Mouse (Mus musculus): ENCODE measurements at regions not wholly inside any gene's neighbourhood (a gene's known extent, or its start where the extent isn't known, plus 50 kb on each side); places are given as distances from the start of the nearest gene placed in this dataset.

DNA sequence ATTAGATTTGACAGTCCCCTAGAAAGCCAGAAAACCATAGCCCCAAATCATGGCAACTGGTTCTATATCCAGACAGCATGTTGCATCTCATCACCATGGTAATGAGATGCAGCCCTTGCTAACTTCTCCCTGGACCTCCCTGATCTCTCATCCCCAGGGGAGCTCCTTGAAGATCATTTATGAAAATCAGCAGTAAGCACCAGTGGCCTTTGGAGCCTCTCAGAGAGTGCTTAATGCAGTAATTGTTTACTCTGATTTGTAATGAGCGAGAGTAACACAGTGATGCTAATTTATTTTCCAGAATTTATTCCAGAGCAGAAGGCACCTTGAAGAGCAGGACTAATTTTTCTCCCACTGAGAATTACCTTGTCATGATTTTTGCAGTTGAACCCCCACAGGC lies 133.1 kb upstream of the Chl1 start:
- no peak for TF ChIP-seq CTCF (IDR thresholded peaks at IDR 0.05; ENCODE audit: borderline replicate concordance, extremely low read depth, insufficient read depth, insufficient read length)
- TF ChIP-seq POLR2A (IDR thresholded peaks at IDR 0.05; ENCODE audit: borderline replicate concordance, extremely low read depth, insufficient read depth, insufficient read length, poor library complexity, severe bottlenecking) = no peak
